Mouse (Mus musculus) kidney, embryonic 14.5 days (tissue): ENCODE data around the gene Pnp. TPM values are rescaled to one million over a fixed set of nuclear protein-coding genes. Genes with fewer than 3 reads are reported as not detected.

Experiments
- ATAC-seq: fragments of 200-750 bp; cut with Nextera tagmentation; 2 replicates; pipeline ENCODE4 v1.8.0; 2017; ENCODE audit warnings: moderate number of reproducible peaks, mild to moderate bottlenecking, moderate TSS enrichment, moderate library complexity; ENCODE audit not compliant: low FRiP score, low TSS enrichment
- H3K27ac ChIP-seq: fragments of 300-500 bp; sonication (generic); 2 replicates; pipeline ENCODE4 v1.5.1; 2014; ENCODE audit warnings: low read depth, mild to moderate bottlenecking, low read length, moderate library complexity, mixed read lengths
- H3K27me3 ChIP-seq: fragments of 300-500 bp; sonication (generic); 2 replicates; pipeline ENCODE4 v1.6.1; 2014; ENCODE audit warnings: mild to moderate bottlenecking, low read length; ENCODE audit not compliant: control insufficient read depth, insufficient read depth
- H3K36me3 ChIP-seq: fragments of 300-500 bp; sonication (generic); 2 replicates; pipeline ENCODE4 v1.6.1; 2014; ENCODE audit warnings: low read length, mixed read lengths; ENCODE audit not compliant: control insufficient read depth, insufficient read depth
- H3K4me1 ChIP-seq: fragments of 300-500 bp; sonication (generic); 2 replicates; pipeline ENCODE4 v1.6.1; 2014; ENCODE audit warnings: low read length, mixed read lengths; ENCODE audit not compliant: control insufficient read depth, insufficient read depth
- H3K4me2 ChIP-seq: fragments of 300-500 bp; sonication (generic); replicated peaks from 2 replicates; pipeline ENCODE4 v1.6.1; 2014; ENCODE audit warnings: low read depth, mild to moderate bottlenecking, low read length
- H3K4me3 ChIP-seq: fragments of 300-500 bp; sonication (generic); 2 replicates; pipeline ENCODE4 v1.5.1; 2014; ENCODE audit warnings: mild to moderate bottlenecking, low read length
- H3K9ac ChIP-seq: fragments of 300-500 bp; sonication (generic); 2 replicates; pipeline ENCODE4 v1.6.1; 2014; ENCODE audit warnings: low read depth, mild to moderate bottlenecking, low read length, moderate library complexity
- H3K9me3 ChIP-seq: fragments of 300-500 bp; sonication (generic); 2 replicates; pipeline ENCODE4 v1.6.1; 2016; ENCODE audit warnings: low read length; ENCODE audit not compliant: control insufficient read depth
- WGBS: fragments of 180-500 bp; shearing (Covaris S2); extraction: QIAGEN DNeasy Blood & Tissue Kit; methylation state at CpG from one replicate; pipeline ENCODE4 v1.1.7; 2014; 5-methylcytosine and 5-hydroxymethylcytosine counted together
- polyA plus RNA-seq: library from polyadenylated mRNA; unstranded; fragments of >200 nt; fragmentation: Nextera tagmentation; extraction: Ambion mirVana; gene quantifications from 2 replicates; pipeline ENCODE4 v1.2.1, GENCODE M21; 2014

Gene Pnp
- polyA plus RNA-seq, 1 experiment from 2014 or later = 80.6 TPM

DNA sequence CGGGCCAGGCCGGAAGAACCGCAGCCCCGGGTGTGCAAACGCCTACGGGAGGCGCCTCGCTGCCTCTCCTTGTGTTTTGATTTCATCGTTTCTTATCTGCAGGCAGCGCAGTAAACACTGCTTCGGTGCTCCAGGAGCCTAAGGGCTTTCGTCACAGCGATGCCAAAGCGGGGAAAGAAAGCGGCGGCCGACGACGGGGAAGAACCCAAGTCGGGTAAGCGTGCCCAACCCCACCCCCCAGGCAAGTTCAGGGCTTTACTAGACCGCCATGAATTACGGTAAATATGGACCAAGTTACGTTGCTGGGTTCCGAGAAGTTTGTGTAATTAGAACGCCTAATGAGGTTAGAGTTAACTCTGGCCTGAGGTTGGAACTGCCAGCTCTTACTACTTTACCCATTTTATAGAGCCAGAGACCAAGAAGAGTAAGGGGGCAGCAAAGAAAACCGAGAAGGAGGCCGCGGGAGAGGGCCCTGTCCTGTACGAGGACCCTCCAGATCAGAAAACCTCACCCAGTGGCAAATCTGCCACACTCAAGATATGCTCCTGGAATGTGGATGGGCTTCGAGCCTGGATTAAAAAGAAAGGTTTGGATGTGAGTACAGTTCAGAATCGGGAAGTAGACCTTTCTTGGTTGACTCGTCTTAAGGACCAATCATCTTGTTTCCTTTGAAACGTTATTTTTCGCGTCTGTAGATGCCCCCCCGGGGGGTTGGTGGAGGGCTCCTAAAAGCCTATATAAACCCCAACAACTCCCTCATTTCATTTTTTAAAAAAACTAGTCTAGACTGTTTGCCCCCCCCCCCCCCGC, 5.6 kb upstream of the Pnp start:
- H3K9ac ChIP-seq = peak overlapping the region; percentile 92
- WGBS = 1% methylated on average over 38 of the region's 38 CpGs
- peak overlapping the region; percentile 59 for H3K4me2 ChIP-seq
- H3K9me3 ChIP-seq = no peaks in the 10 kb centered on the region
- H3K36me3 ChIP-seq = peaks cover 36% of the 10 kb centered on the region
- H3K4me1 ChIP-seq = peaks cover 17% of the 10 kb centered on the region
- no peak; the same call in 1 of the 2 replicates for ATAC-seq
- H3K4me3 ChIP-seq = peak overlapping the region; percentile 90
- no peaks in the 10 kb centered on the region for H3K27me3 ChIP-seq
- H3K27ac ChIP-seq = peak overlapping the region; percentile 94

DNA sequence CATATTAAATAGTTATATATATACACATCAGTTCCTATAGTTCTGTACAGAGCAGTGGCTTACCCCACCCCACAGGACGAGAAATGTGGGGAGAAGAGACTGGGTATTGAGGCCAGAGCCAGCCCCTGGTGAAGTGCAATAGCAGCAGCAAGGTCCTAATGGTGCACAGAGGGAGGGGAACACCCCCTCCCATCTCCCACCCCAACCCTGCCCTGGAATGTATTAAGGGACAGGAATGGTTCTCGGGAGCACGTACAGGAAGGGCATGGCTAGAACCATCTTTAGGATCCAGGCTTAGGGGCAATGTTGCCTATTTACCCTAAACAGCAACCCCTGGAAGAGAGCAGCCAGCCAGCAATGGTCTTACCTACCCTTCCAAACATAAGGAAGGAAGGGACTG, 3.5 kb upstream of the Pnp start:
- no peak overlapping the region for H3K4me2 ChIP-seq
- no peak overlapping the region for H3K4me3 ChIP-seq
- H3K9me3 ChIP-seq = no peaks in the 10 kb centered on the region
- no peaks in the 10 kb centered on the region for H3K27me3 ChIP-seq
- ATAC-seq = no peak
- WGBS = 74% methylated on average over 3 of the region's 3 CpGs
- H3K36me3 ChIP-seq = peaks cover 36% of the 10 kb centered on the region
- no peak overlapping the region for H3K9ac ChIP-seq
- no peak overlapping the region for H3K27ac ChIP-seq
- H3K4me1 ChIP-seq = peaks cover 17% of the 10 kb centered on the region

- 8% methylated on average over 10 of the region's 10 CpGs for WGBS
Observed at GRCm38 (mm10) chr14:50929951-50930350, 931 bp upstream of the Pnp start.

DNA sequence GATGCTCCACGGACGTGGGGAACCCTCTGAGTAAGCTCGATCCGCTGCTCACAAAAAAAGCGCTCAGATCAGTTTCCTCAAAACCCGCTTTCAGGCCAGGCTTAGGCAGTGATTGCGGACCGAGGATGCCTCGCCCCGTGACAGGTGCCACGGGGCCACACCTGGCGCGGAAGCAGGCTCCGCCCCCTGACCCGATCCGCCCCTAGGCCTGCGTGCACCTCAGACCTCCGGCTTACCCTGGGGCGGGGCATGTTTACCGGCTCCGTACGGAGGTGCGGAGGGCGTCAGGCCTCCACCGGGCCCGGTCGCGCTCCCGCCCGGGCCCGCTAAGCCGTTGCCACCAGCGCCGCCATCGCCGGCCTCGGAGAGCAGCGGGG, 517 bp upstream of the Pnp start:
- peak; percentile 48 for ATAC-seq
- peak overlapping the region; percentile 82 for H3K27ac ChIP-seq
- WGBS = under 1% methylated on average over 34 of the region's 38 CpGs
- no peaks in the 10 kb centered on the region for H3K9me3 ChIP-seq
- H3K4me1 ChIP-seq = peaks cover 13% of the 10 kb centered on the region
- H3K9ac ChIP-seq = peak overlapping the region; percentile 97
- H3K4me3 ChIP-seq = peak overlapping the region; percentile 96
- H3K4me2 ChIP-seq = peak overlapping the region; percentile 77
- peaks cover 36% of the 10 kb centered on the region for H3K36me3 ChIP-seq
- no peaks in the 10 kb centered on the region for H3K27me3 ChIP-seq

More at GRCm38 (mm10) chr14:50929951-50930350, 931 bp upstream of the Pnp start:
- no peak for ATAC-seq
- Histone ChIP-seq H3K4me3 (peak overlapping the region; percentile 96), H3K4me1 (peaks cover 13% of the 10 kb centered on the region), H3K36me3 (peaks cover 36% of the 10 kb centered on the region), H3K9ac (peak overlapping the region; percentile 97), H3K27me3 (no peaks in the 10 kb centered on the region), H3K9me3 (no peaks in the 10 kb centered on the region), H3K4me2 (peak overlapping the region; percentile 77), H3K27ac (peak overlapping the region; percentile 82; the same call in 1 of the 2 replicates)

DNA sequence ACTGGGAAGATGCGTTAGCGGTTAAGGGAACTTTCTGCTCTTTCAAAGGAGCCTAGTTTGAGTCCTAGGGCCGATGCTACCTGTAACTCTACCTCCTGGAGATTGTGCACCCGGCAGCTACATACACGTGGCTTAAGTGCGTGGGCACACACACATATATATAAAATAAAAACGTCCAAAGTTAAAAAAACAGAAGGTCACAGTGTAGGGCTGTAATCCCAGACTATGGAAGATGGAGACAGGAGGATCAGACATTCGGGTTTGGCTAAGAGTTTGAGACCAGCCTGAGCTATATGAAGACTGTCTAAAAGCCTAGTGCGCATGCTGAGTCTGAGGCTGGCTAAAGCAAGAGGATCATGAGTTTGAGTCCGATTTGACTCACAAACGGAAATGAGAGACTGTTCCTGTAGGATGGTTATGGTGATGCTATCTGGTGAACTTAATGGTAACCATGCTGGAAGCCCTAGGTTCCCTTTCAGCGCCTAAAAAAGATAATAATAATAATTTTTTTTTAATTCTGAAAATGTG, 675 bp downstream of the Pnp start:
- 13% methylated on average over 12 of the region's 12 CpGs for WGBS
- Histone ChIP-seq H3K9ac (peak overlapping the region; percentile 62; the same call in 1 of the 2 replicates), H3K9me3 (no peaks in the 10 kb centered on the region), H3K27ac (peak overlapping the region; percentile 77), H3K27me3 (no peaks in the 10 kb centered on the region), H3K4me2 (peak overlapping the region; percentile 62), H3K4me3 (peak overlapping the region; percentile 96), H3K36me3 (peaks cover 30% of the 10 kb centered on the region), H3K4me1 (peaks cover 7% of the 10 kb centered on the region)
- ATAC-seq = no peak

- no peaks in the 10 kb centered on the region for H3K4me1 ChIP-seq
- H3K4me3 ChIP-seq = no peak overlapping the region
- H3K27ac ChIP-seq = no peak overlapping the region
- H3K9me3 ChIP-seq = no peaks in the 10 kb centered on the region
- no peak for ATAC-seq
- H3K9ac ChIP-seq = no peak overlapping the region
- no peak overlapping the region for H3K4me2 ChIP-seq
- no peaks in the 10 kb centered on the region for H3K36me3 ChIP-seq
- H3K27me3 ChIP-seq = no peaks in the 10 kb centered on the region
- 62% methylated on average over 1 of the region's 1 CpGs for WGBS
Observed at GRCm38 (mm10) chr14:50936649-50937048, 5.8 kb downstream of the Pnp start.

GRCm38 (mm10) chr14:50938119-50938908, 7.4 kb downstream of the Pnp start:
- no peaks in the 10 kb centered on the region for H3K9me3 ChIP-seq
- H3K27ac ChIP-seq = no peak overlapping the region
- no peaks in the 10 kb centered on the region for H3K27me3 ChIP-seq
- no peak for ATAC-seq
- H3K9ac ChIP-seq = no peak overlapping the region
- H3K4me2 ChIP-seq = no peak overlapping the region
- no peaks in the 10 kb centered on the region for H3K4me1 ChIP-seq
- 95% methylated on average over 3 of the region's 3 CpGs for WGBS
- H3K4me3 ChIP-seq = no peak overlapping the region
- no peaks in the 10 kb centered on the region for H3K36me3 ChIP-seq

- 0 out of 2 replicates have a peak, but pooled peaks cover 3% of the 10 kb centered on the region for H3K4me1 ChIP-seq
- no peaks in the 10 kb centered on the region for H3K36me3 ChIP-seq
- H3K4me3 ChIP-seq = no peak overlapping the region
- H3K27me3 ChIP-seq = no peaks in the 10 kb centered on the region
- no peak overlapping the region for H3K9ac ChIP-seq
- no peak for ATAC-seq
- no peak overlapping the region for H3K4me2 ChIP-seq
- H3K9me3 ChIP-seq = no peaks in the 10 kb centered on the region
- 43% methylated on average over 2 of the region's 2 CpGs for WGBS
- H3K27ac ChIP-seq = no peak overlapping the region
Observed at GRCm38 (mm10) chr14:50938940-50939339, 8.1 kb downstream of the Pnp start.
